Mouse (Mus musculus) heart, postnatal 25 days (tissue): ENCODE measurements around the gene Ldhal6b. TPM values are rescaled to one million over a fixed set of nuclear protein-coding genes. Genes with fewer than 3 reads are reported as not detected.
"Not testable (repeated sequence)": the region's sequence is repeated elsewhere in the genome, so short reads cannot be mapped to it uniquely, and the experiment has no call there.

ENCODE experiments used
- DNase-seq: peaks from one replicate; pipeline ENCODE4 v3.0.0; 2022; ENCODE audit warnings: low spot score
- intact Hi-C: fragments of 180-260 bp; cut with DNase I; formaldehyde crosslinking; loops from one replicate; pipeline ENCODE4 v1.15.1; 2025
- total RNA-seq, 2 experiments: library from RNA; stranded (reverse); gene quantifications; 2 replicates each; pipeline ENCODE4 v1.2.3; 2021

Ldhal6b gene
- under 1 TPM; 0.18 to 0.22 TPM for total RNA-seq

DNA sequence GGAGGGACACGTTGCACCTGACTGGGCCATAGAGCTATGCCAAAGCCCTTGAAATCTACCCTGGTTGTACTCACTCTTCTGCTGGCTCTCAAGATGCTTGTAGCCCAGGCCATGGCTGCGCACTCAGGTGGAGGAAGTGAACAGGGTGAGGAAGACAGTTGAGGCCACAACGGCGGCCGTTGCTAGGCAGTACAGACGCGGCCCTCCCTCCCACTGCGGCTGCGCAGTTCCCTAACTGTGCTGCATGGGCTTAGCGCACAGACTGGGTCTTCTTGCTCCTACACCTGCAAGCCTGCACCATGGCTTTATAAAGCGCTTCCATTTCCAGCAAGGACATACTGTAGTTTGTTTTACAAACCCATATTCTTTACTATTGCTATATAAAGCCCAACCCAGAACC lies at the start of gene Ldhal6b:
Gene Ldhal6b, minus strand, starts transcription at position 223 of the 400 bp plus-strand sequence.
- no peak for DNase-seq
- intact Hi-C loops, result no loop called here

DNA sequence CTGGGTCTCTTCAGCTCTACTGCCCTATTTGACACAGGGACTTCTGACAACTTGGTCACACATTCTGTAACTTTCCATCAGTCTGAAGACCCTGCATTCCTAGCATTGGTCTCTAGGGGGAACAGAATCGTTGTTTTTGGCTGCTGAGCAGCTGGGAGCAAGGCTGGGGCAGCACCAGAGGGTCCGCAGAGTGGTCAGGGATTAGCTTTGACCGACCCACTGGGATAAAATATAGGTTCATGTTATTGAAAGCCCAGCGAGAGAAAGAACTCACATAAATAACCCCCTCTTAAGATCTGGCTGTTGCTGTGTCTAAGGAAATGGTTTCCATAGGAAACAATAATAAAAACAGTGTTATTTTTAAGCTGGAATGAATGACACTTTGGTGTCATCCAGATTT lies 48.6 kb upstream of the Ldhal6b start:
- intact Hi-C loops, result no loop called here
- DNase-seq, result no peak

DNA sequence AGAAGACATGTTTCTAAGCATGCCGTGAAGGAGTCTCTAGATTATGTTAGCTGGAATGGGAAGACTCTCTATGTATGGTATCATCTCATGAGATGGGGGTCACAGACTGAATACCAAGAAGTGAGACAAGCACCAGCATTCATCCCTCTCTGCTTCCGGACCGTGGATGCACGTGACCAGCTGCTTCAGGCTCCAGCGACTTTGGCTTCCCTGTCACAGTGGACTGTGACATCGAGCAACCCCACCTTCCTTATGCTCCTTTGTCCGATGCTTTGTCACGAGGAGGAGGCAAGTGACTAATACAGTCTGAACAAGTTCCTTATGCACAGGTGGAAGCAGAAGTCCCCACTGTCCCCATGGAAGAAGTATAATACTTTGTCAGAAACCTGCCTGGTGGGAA lies 48.2 kb upstream of the Ldhal6b start:
- intact Hi-C loops, result no loop called here
- DNase-seq, result no peak

DNA sequence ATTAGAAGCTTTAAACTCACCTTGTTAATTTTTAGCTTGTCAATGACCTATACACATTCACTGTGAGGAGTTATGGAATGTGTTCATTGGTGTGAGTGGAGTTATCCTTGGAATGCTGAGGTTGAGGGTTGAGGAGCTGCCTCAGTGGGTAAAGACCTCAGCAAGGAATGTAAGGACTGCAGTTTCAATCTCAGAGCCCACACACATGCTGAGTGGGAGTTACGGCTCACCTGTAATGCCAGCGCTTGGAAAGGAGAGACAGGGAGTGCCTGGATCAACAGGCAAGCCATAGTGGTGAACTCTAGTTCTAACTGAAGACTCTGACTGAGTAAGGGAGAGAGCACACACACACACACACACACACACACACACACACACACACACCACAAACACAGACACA lies 45.3 kb upstream of the Ldhal6b start:
- DNase-seq, result no peak
- intact Hi-C loops, result no loop called here

DNA sequence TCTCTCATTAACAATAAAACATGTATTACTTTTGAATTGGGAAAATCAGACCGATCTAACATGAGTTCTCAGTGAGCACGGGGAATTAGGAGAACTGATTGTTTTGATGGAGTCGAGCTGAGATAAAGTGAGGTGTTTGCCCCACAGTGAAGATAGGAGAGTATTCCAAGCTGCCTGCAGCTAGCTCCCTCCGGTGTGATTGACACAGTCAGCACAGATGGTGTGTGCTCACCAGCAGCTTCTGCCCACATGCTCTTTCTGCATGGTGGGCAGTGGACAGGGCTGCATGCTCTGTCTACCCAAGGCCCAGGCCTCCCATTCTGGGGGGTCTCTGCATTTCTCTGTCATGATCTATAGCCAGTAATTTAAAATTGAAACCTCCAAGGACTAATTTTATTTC lies 35.1 kb upstream of the Ldhal6b start:
- no peak for DNase-seq
- intact Hi-C loops, result no loop called here

DNA sequence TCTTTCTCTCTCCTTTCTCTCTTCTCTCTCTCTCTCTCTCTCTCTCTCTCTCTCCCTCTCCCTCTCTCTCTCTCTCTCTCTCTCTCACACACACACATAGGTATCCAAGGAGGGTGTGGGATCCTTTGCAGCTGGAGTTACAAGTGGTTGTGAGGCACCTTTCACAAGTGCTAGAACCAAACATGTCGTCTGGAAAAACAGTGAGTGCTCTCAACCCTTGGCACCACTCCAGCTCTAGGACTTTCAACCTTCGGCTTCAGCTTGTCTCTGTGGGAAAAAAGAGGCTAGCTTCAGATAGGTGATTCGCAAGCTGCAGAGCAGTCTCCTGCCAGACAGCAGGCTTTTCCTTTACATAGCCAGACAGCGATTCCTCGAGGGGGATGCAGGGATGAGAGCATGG lies 25.2 kb upstream of the Ldhal6b start:
- intact Hi-C loops, result loop anchor here (5.0 to 10.0 kb wide), 2 partner anchors 89 to 481 kb away; no protein-coding TSS in a partner anchor
- DNase-seq, result no peak

DNA sequence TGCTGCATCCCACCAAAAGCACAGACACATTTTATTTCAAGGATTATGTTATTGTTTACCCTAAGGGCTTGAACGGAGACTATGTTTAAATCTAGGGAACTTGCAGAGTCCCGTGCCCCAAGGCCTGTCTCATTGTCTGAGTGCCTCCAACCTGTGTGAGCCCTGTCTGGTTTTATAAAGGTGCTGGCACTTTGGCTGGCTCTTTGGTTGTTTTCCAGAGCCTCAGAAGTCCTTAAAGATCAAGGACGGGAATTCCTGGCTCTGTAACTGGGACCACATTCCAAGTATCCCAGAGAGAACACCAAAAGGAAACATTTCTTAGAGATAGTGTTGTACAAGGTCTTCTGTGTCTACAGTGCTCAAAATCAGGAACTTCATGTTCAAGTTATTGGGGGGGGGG lies 24.7 kb upstream of the Ldhal6b start:
- no peak for DNase-seq
- intact Hi-C loops, result loop anchor here (5.0 to 10.0 kb wide), 2 partner anchors 89 to 482 kb away; no protein-coding TSS in a partner anchor

DNA sequence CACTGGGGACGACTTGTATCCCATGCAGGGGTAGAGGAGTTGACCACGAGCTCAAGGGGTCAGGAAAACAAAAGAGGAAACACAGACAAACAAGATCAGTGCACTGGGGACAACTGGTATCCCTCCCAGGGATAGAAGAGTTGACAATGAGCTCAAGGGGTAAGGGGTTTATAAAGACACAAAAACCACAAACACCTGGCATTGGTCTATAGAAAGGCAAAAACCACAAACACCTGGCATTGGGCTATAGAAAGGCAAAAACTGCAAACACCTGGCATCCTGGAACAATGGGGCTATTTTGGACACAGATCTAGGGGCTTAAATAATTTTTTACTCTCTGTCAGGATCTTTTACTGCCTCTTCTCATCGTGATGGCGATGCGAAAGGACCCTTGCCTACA lies 23.8 kb upstream of the Ldhal6b start:
- intact Hi-C loops, result loop anchor here (5.0 to 10.0 kb wide), 2 partner anchors 90 to 482 kb away; no protein-coding TSS in a partner anchor
- DNase-seq, result not testable (repeated sequence)

DNA sequence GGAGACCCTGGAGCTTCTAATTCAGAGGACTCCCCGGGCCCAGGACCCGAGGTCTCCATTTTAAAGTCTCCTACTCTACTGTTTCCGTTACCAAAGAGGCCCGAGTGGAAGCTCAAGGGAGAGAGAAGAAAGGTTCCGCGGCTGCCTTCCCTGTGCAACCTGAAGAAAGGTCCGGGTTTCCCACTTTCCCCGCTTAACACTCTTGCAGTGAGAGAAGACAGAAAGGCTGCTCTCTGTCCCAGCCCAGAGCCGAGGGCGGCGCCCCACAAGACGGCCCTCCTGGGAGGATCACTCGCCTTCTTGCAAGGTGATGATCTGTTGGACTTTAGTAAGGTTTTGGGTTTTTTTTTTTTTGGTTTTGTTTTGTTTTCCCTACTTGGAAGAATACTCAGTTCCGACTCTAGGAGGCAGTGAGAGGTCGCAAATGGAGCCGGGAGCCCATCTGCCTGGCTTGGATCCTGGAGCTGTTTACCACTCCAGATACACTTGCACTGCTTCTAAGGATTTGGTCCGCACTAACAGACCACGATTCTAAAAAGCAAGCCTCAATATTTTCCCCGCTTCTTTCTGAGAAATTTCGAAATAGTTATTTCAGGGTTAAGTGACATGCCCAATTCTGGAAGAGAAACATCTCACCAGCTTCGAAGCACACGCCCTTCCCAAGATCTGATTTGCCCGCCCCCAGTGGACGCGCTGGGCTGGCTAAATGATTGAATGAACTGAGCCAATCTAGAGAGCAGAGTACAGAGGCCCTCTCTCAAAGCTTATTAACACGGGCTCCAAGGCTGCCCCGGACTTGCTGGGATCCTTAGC lies 21.8 kb upstream of the Ldhal6b start, which contains the start of gene Tmem242:
Gene Tmem242, minus strand, starts transcription at position 101 of the 813 bp plus-strand sequence.
- DNase-seq, result peak; percentile 71
- intact Hi-C loops, result loop anchor here (1.0 to 10.0 kb wide), 5 partner anchors 52 to 484 kb away; partner anchors contain the start of gene Zdhhc14

DNA sequence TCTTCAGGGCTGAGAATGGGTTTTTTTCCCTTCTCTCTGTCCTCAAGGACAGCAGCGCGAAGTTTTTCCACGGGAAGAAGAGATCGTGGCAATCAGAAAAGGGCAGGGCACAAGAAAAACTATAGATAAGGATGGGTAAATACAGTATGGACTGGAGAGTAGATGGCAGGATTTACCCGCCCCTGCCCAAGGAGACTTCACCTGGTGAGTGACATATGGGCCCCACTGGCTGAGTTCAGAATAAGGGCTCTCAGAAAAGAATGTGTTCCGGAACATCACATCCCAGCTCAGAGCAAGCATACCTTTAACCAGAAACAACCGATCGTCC lies 21.2 kb upstream of the Ldhal6b start:
- intact Hi-C loops, result loop anchor here (1.0 to 10.0 kb wide), 6 partner anchors 53 to 485 kb away; partner anchors contain the start of gene Zdhhc14
- no peak for DNase-seq

DNA sequence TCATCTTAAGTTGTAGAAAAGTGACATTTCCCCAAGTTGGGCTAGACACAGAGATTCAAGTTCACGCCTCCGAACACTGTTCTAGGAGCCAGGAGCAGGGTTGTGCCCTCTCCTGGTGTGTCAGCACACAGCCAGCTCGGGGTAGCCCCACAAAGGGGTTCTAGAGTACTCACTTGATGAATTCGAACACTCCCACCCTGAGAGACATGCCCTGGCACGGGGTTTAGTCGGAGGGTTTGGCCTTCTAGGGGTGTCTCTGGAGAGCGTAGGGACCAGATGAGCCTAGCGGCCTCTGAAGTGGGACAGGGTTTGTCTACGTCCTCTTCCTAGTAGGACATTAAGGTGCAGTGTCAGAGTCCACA lies 11.2 kb upstream of the Ldhal6b start:
- DNase-seq, result no peak
- intact Hi-C loops, result loop anchor here (1.0 to 10.0 kb wide), 2 partner anchors 324 to 465 kb away; no protein-coding TSS in a partner anchor

DNA sequence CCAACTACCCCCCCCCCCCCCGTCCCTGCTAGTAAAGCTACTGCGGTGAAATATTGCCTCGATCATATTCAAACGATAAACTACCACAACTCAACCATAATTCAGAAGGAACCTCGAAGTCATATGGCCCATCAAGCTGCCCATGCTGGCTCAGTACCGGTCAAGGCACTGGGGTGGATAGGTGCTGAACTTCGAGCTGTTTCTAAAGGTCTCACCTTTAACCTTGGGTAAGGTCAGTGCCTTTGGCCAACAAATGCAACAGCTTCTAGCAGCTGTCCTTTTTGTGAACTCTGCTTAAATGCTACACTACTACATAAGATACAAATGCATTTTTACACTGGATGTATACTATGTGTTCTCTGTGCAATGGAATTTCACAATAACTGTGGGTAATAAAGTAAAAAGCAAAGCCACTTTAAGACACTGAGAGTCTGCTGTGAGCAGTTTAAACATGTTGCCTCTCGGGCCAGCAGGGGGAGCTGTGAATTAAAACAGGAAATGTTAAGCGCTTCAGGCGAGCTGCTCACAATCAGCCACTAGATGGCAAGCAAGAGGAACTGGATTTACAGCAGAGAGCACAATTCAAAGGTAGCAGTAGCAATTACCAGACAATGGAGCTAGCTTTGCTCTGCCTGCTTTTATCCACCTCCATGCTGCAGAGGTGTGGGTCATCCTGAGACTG lies 10.7 kb upstream of the Ldhal6b start:
- intact Hi-C loops, result loop anchor here (1.0 kb wide), 1 partner anchor 324 kb away; no protein-coding TSS in a partner anchor
- DNase-seq, result peak; percentile 63

DNA sequence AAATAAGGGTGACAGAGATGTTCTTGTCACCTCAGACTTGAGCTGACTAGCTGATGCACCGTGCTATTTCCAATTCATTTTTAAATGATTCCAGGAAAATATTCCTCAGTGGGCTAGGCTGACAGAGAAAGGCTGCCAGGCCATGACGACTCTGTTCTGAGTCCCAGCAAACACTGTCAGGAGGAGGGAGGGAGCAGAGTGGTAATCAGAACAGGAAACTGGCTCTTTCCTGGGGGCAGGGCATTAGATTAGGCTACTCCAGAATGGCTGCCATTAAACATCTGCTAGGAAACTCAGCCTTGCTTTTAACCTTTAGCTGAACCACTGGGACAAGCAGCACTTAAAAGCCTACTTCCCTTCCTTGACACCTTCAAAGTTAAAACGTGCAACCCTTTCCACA lies 6.6 kb upstream of the Ldhal6b start:
- DNase-seq, result peak; percentile 26
- intact Hi-C loops, result no loop called here

DNA sequence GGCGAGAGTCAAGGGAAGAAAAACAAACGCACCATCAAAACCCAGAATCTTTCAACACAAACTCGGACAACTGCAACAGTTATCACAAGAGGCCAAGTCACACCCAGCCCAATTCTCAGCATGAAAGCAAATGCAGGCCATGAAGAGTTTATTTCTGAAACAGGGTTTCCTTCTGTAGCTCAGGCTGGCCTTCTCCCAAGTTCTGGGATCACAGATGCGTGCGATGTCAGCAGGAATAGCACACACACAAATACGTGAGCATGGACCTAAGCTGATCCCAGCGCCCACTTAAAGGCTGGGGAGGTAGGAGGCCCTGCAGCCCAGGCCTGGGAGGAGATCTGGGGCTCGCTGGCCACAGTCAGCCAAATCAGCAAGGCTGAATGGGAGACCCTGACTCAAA lies 5.6 kb upstream of the Ldhal6b start:
- intact Hi-C loops, result no loop called here
- no peak for DNase-seq

DNA sequence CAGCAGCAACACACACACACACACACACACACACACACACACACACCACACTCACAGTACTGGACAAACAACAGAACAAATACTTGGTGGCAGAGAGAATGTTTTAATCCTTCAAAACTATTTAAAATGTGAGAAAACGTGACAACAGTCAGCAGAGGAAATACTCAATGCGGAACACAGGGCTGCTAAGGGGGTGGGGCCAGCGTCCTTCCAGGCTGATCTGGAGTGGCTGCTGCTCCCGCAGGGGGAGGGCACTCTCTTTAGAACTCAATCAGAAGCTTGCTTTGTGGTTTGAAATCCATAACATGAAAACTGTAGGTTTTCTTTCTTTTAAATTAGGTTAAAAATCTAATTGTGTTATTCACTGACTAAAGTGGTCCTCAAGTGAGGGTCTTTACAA lies 3.3 kb upstream of the Ldhal6b start:
- DNase-seq, result no peak
- intact Hi-C loops, result no loop called here

DNA sequence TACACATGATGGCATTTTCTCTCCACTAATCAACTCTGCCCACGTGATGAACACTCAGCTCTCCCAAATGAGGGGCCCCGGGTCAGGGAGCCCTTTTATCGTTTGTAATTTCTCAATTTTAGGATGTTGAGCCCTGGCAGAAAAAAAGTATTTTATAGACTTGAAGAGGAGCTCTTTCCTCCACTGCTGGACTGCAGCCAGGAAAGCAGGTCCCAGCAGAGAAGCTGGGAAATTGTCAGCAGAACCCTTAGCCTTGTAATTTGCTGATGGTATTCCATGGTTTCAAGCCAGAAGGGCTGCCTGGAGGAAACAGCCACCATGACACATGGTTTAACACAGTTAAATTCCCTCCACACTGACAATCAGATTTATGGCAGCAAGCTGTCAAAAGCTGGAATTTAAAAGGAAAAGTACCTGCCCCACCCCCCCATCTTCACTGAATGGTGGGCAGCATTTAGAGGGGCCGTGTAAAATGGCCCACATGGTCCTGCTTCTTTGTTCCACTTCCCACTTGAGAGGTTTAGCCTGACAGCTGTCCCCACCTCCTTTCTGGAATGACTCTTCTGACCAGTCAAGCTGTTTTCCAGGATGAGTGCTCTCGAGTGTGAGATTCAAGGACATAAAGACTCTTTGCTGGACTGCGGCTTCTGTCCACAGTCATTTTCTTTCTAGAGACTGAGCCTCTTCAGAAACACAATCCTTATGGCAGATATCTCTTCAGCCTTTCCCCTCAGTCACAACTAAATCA lies 1.4 kb upstream of the Ldhal6b start:
- no peak for DNase-seq
- intact Hi-C loops, result no loop called here

DNA sequence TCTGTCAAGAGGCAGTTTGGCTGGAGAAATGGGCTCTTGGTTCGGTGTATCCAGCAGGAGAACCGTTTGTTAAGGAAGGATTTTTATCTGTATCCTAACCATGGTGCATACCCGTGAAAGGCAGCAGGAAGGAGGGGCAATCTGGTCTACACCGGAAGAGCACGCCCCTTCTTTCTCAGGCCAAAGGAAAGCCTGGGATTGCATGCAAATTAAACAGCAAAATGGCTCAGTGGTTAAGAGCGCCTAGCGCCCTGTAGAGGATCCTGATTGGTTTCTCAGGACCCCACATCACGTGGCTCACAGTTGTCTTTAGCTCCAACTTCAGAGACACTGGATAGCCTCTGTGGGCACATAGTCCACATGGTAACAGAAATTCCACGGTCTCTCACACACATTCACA lies 489 bp upstream of the Ldhal6b start:
- DNase-seq, result no peak
- intact Hi-C loops, result no loop called here

DNA sequence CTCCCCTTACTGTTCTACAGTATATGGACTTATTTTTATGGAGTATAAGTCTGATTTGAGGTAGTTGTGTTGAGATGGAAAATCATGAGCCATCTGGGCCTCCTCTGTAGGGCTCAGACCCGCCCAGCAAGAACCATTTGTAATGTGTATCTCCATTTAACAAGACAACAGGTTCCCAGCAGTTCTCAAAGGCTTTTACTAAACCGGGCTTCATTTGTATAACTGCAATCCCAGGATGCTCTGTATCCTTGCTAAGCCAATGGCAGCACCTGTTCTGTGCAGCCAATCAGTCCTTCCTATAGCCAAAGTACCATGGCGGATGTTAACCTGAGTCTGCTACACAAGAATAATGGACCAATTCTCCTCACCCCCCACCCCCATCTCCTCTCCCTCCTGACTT lies 2.0 kb downstream of the Ldhal6b start:
- intact Hi-C loops, result no loop called here
- no peak for DNase-seq

DNA sequence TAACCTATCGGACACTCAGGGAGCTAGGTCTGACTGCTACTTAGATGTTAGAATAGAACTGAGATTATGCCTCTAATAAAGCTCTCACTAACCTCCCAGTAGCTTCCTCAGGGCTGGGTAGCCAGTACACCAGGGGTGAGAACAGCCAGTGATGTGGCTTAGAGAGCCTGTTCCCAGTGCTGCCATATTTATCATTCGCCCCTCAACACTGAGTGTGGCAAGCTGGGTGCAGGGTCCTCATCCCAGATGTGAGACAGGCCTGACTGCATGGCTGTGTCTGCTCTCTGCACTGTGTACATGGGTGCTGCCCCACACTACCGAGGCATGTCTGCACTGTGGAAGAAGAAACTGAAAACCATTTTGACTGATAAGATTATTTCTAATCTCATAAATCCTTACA lies 4.5 kb downstream of the Ldhal6b start:
- intact Hi-C loops, result no loop called here
- DNase-seq, result no peak

DNA sequence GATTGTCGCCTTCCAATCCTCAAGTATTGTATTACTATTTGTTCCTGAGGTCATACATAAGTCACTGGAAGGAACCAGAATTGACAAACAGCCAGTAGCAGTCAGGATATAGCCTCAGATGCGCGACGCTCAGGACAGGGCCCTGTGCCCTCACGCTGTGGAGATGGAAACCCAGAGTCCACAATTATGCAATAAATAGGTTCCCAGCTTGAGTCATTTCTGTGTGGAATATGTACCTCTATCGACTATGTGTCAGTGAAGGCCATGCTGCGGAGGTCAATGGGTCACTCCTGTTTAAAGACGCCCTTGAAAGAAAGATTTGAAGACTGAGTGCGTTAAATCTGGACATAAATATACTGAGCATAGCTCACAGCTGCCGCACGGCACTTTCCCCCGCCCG lies 5.2 kb downstream of the Ldhal6b start:
- intact Hi-C loops, result no loop called here

More for the DNA sequence above, 5.2 kb downstream of the Ldhal6b start:
- DNase-seq, result no peak
